Mouse (Mus musculus) CH12.LX (cell line): ENCODE data around the gene Ascc1. TPM values are rescaled to one million over a fixed set of nuclear protein-coding genes. Genes with fewer than 3 reads are reported as not detected.

Experiments used
- DNase-seq: peaks from one replicate; pipeline ENCODE4 v3.0.0-alpha.2; 2013; ENCODE audit errors: extremely low read depth
- H3K27ac ChIP-seq: 2 replicates; pipeline ENCODE4 v1.5.1; 2012; ENCODE audit warnings: low read depth, mild to moderate bottlenecking, control low read depth, moderate library complexity; ENCODE audit not compliant: insufficient read depth
- H3K27me3 ChIP-seq: replicated peaks from 2 replicates; pipeline ENCODE3; 2012; ENCODE audit warnings: inconsistent platforms
- H3K36me3 ChIP-seq, 2 experiments: replicated peaks in 1 of 2; 2 replicates each; pipeline versions ENCODE3 to v1.6.1; 2012; ENCODE audit warnings: inconsistent platforms in 1 of 2, low read length in 1 of 2, mild to moderate bottlenecking in 1 of 2, mixed read lengths in 1 of 2, moderate library complexity in 1 of 2; ENCODE audit not compliant: control insufficient read depth in 1 of 2, insufficient read depth in 1 of 2
- H3K4me1 ChIP-seq, 2 experiments: 2 replicates each; pipeline ENCODE4 v1.6.1; 2012; ENCODE audit warnings: inconsistent platforms in 1 of 2, moderate library complexity in 1 of 2; ENCODE audit not compliant: insufficient read depth in 2 of 2, control insufficient read depth in 1 of 2
- H3K4me2 ChIP-seq: 2 replicates; pipeline ENCODE4 v1.6.1; 2012; ENCODE audit warnings: low read depth, mild to moderate bottlenecking, control low read depth; ENCODE audit not compliant: poor library complexity, insufficient read depth, severe bottlenecking
- H3K4me3 ChIP-seq, 3 experiments: fragments of 150-350 bp in 1 of 3; sonication (generic) in 1 of 3; replicated peaks in 1 of 3; 2 replicates each; pipeline versions ENCODE3 to v1.5.1; 2011 to 2012; ENCODE audit warnings: low read depth in 2 of 3, low read length in 2 of 3, mild to moderate bottlenecking in 2 of 3, moderate library complexity in 2 of 3, control low read depth in 1 of 3, improper control_type of control experiment in 1 of 3, inconsistent platforms in 1 of 3, mixed read lengths in 1 of 3; ENCODE audit not compliant: poor library complexity in 1 of 3
- H3K79me2 ChIP-seq: replicated peaks from 2 replicates; pipeline ENCODE4 v1.6.1; 2012; ENCODE audit warnings: mild to moderate bottlenecking, moderate library complexity; ENCODE audit not compliant: control insufficient read depth, poor library complexity, insufficient read depth, severe bottlenecking; ENCODE audit errors: extremely low read depth
- H3K9ac ChIP-seq: 2 replicates; pipeline ENCODE4 v1.6.1; 2012; ENCODE audit warnings: low read depth, mild to moderate bottlenecking, control low read depth, moderate library complexity; ENCODE audit not compliant: insufficient read depth
- H3K9me3 ChIP-seq: replicated peaks from 2 replicates; pipeline ENCODE3; 2012; ENCODE audit warnings: low read length, inconsistent platforms, mixed read lengths
- CTCF ChIP-seq, 2 experiments: IDR thresholded peaks in 1 of 2; conservative IDR thresholded peaks in 1 of 2; 2 replicates each; pipeline ENCODE4 v1.5.1; 2011 to 2012; ENCODE audit warnings: low read depth in 2 of 2, low read length in 2 of 2, improper control_type of control experiment in 1 of 2, inconsistent platforms in 1 of 2, mild to moderate bottlenecking in 1 of 2, moderate library complexity in 1 of 2
- ELF1 ChIP-seq: IDR thresholded peaks from 2 replicates; pipeline ENCODE4 v1.6.1; 2014; ENCODE audit warnings: low read depth, mild to moderate bottlenecking, inconsistent platforms, low read length, improper control_type of control experiment
- IRF4 ChIP-seq: IDR thresholded peaks from 2 replicates; pipeline ENCODE4 v1.6.1; 2014; ENCODE audit warnings: low read depth, mild to moderate bottlenecking, inconsistent platforms, low read length, improper control_type of control experiment
- JUND ChIP-seq: conservative IDR thresholded peaks from 2 replicates; pipeline ENCODE4 v1.6.1; 2011; ENCODE audit warnings: low read depth, low read length, improper control_type of control experiment
- MEF2A ChIP-seq: IDR thresholded peaks from 2 replicates; pipeline ENCODE4 v1.6.1; 2014; ENCODE audit warnings: low read depth, mild to moderate bottlenecking, inconsistent platforms, low read length, improper control_type of control experiment, borderline replicate concordance
- NELFE ChIP-seq: IDR thresholded peaks from 2 replicates; pipeline ENCODE4 v1.6.1; 2011; ENCODE audit warnings: low read depth, low read length, improper control_type of control experiment
- POLR2A ChIP-seq: IDR thresholded peaks from 2 replicates; pipeline ENCODE4 v1.6.1; 2011; ENCODE audit warnings: low read depth, mild to moderate bottlenecking, improper control_type of control experiment, low read length
- SIN3A ChIP-seq: IDR thresholded peaks from 2 replicates; pipeline ENCODE4 v1.6.1; 2012; ENCODE audit warnings: low read length, improper control_type of control experiment, inconsistent platforms
- SMC3 ChIP-seq: IDR thresholded peaks from 2 replicates; pipeline ENCODE4 v1.6.1; 2011; ENCODE audit warnings: low read depth, low read length, improper control_type of control experiment
- TBP ChIP-seq: conservative IDR thresholded peaks from 2 replicates; pipeline ENCODE4 v1.6.1; 2011; ENCODE audit warnings: low read depth, low read length, improper control_type of control experiment
- TCF12 ChIP-seq: IDR thresholded peaks from 2 replicates; pipeline ENCODE4 v1.6.1; 2014; ENCODE audit warnings: low read depth, mild to moderate bottlenecking, inconsistent platforms, low read length, improper control_type of control experiment
- USF2 ChIP-seq: conservative IDR thresholded peaks from 2 replicates; pipeline ENCODE4 v1.6.1; 2011; ENCODE audit warnings: low read depth, low read length, improper control_type of control experiment
- ZC3H11A ChIP-seq: IDR thresholded peaks from 2 replicates; pipeline ENCODE4 v1.6.1; 2012; ENCODE audit warnings: low read depth, mild to moderate bottlenecking, inconsistent platforms, low read length, improper control_type of control experiment
- dilution Hi-C: fragments of 300-500 bp; cut with MboI; formaldehyde crosslinking; loops from 2 replicates; pipeline ENCODE4 v1.14.3; 2020; ENCODE audit warnings: low sequenced_read_pairs; ENCODE audit not compliant: extremely low pct_unique_long_range_greater_than_20kb, extremely low pct_ligation_motif_present
- in situ Hi-C: fragments of 300-500 bp; cut with MboI; formaldehyde crosslinking; loops from 3 replicates; pipeline ENCODE4 v1.14.3; 2019; ENCODE audit warnings: low sequenced_read_pairs, low pct_ligation_motif_present, low pct_unique_long_range_greater_than_20kb, mixed read lengths
- polyA plus RNA-seq: library from polyadenylated mRNA; unstranded; fragments of >175 nt; gene quantifications from 2 replicates; pipeline ENCODE4 v1.2.1, GENCODE M21; 2012; ENCODE audit warnings: low read depth; ENCODE audit not compliant: insufficient read length
- total RNA-seq, 2 experiments: library from RNA; depleted of rRNA; stranded (reverse); fragments of 300-350 nt in 1 of 2; fragments of >200 nt in 1 of 2; gene quantifications; 2 replicates each; pipeline ENCODE4 v1.2.3; 2012 to 2014

Gene Ascc1
- total and polyA plus RNA-seq, 3 experiments, result 20.1 to 25.5 (median 25.4) TPM

DNA sequence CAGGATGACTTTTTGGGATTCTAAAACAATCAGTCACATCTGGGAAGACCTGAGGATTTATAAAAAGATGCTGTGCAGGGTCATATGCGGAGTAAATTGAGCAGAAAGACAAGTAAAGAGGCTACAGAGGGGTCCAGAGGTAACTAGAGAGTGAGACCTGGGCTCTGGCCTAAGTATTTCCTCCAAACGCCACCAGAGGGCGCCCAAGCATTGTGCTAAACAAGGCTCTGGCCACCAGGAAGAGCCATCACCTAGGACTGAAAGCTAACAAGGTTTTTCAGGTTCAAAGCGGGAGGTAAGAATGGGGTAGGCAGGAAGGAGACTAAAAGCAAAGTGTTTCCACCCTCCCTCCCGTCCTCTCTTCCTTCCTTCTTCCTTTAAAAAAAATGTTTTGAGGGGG lies 145.5 kb downstream of the Ascc1 start:
- dilution Hi-C loops (no loop called here), in situ Hi-C loops (no loop called here)
- H3K9me3 ChIP-seq, result no peaks in the 10 kb centered on the region
- H3K27me3 ChIP-seq, result no peaks in the 10 kb centered on the region
- peak; percentile 94 for DNase-seq
- H3K4me3 ChIP-seq, result no peak overlapping the region
- H3K79me2 ChIP-seq, result no peaks in the 10 kb centered on the region
- no peak for TF ChIP-seq USF2
- peak; percentile 99 for TF ChIP-seq SMC3
- TF ChIP-seq NELFE, result peak; percentile 22; the same call in 1 of the 2 replicates
- no peak for TF ChIP-seq MEF2A
- TF ChIP-seq CTCF (conservative IDR thresholded peaks at IDR 0.05 in 1 of 2, IDR thresholded peaks at IDR 0.05 in 1 of 2; ENCODE audit: low read depth in 2 of 2, low read length in 2 of 2), result peak; percentile 88 to 98
- peak; percentile 98 for TF ChIP-seq ZC3H11A
- peak; percentile 27; the same call in 1 of the 2 replicates for TF ChIP-seq IRF4
- no peak for TF ChIP-seq JUND
- no peak for TF ChIP-seq TBP
- TF ChIP-seq ELF1, result peak; percentile 73
- TF ChIP-seq POLR2A, result 0 out of 2 replicates have a peak, but pooled peaks have one; percentile 20
- TF ChIP-seq SIN3A, result peak; percentile 64
- no peak for TF ChIP-seq TCF12
- H3K4me1 ChIP-seq, result peaks cover 9 to 38% of the 10 kb centered on the region in 2 experiments
- H3K27ac ChIP-seq, result no peak overlapping the region
- H3K9ac ChIP-seq, result no peak overlapping the region
- H3K4me2 ChIP-seq, result no peak overlapping the region
- peaks cover 0 to 5% of the 10 kb centered on the region in 2 experiments for H3K36me3 ChIP-seq

Other genes starting within 250 kb of the Ascc1 start
- gene Dnajb12, start 123.2 kb upstream of the Ascc1 start, total RNA-seq (2012; rRNA removed), result 17.0 and 21.5 TPM in 2 replicates
- 13.1 and 13.9 TPM in 2 replicates for gene Dnajb12, start 123.2 kb upstream of the Ascc1 start, total RNA-seq (2014; rRNA removed)
- 30.3 and 35.9 TPM in 2 replicates for gene Dnajb12, start 123.2 kb upstream of the Ascc1 start, polyA plus RNA-seq
- gene Ddit4, start 51.0 kb upstream of the Ascc1 start, total RNA-seq (2012; rRNA removed), result 45.7 and 136 TPM in 2 replicates
- 37.5 and 50.6 TPM in 2 replicates for gene Ddit4, start 51.0 kb upstream of the Ascc1 start, total RNA-seq (2014; rRNA removed)
- gene Ddit4, start 51.0 kb upstream of the Ascc1 start, polyA plus RNA-seq, result 38.9 and 39.5 TPM in 2 replicates
- gene Anapc16, start 330 bp downstream of the Ascc1 start, total RNA-seq (2012; rRNA removed), result 66.4 and 67.6 TPM in 2 replicates
- 64.9 and 65.3 TPM in 2 replicates for gene Anapc16, start 330 bp downstream of the Ascc1 start, total RNA-seq (2014; rRNA removed)
- 43.9 and 50.8 TPM in 2 replicates for gene Anapc16, start 330 bp downstream of the Ascc1 start, polyA plus RNA-seq
- 0.08 and 0.13 TPM in 2 replicates for gene Spock2, start 103.4 kb downstream of the Ascc1 start, total RNA-seq (2012; rRNA removed)
- not detected in 2 replicates for gene Spock2, start 103.4 kb downstream of the Ascc1 start, total RNA-seq (2014; rRNA removed)
- gene Spock2, start 103.4 kb downstream of the Ascc1 start, polyA plus RNA-seq, result 0.10 and 0.11 TPM in 2 replicates
- 4.4 and 5.2 TPM in 2 replicates for gene Chst3, start 216.5 kb downstream of the Ascc1 start, total RNA-seq (2012; rRNA removed)
- gene Chst3, start 216.5 kb downstream of the Ascc1 start, total RNA-seq (2014; rRNA removed), result 7.4 and 7.5 TPM in 2 replicates
- gene Chst3, start 216.5 kb downstream of the Ascc1 start, polyA plus RNA-seq, result 11.0 and 12.2 TPM in 2 replicates